Mouse (Mus musculus) C2C12 (cell line): Measurements from ENCODE around the gene Dhx9.

Experiments used
- CTCF ChIP-seq: IDR thresholded peaks from one replicate; pipeline ENCODE4 v1.5.1; 2011; ENCODE audit not compliant: control insufficient read depth, insufficient read depth, insufficient read length
- MYOD1 ChIP-seq: IDR thresholded peaks from one replicate; pipeline ENCODE4 v1.6.1; 2011; ENCODE audit warnings: low read depth; ENCODE audit not compliant: control insufficient read depth, insufficient read length
- MYOG ChIP-seq: IDR thresholded peaks from one replicate; pipeline ENCODE4 v1.6.1; 2011; ENCODE audit not compliant: control insufficient read depth, insufficient read length; ENCODE audit errors: extremely low read depth

DNA sequence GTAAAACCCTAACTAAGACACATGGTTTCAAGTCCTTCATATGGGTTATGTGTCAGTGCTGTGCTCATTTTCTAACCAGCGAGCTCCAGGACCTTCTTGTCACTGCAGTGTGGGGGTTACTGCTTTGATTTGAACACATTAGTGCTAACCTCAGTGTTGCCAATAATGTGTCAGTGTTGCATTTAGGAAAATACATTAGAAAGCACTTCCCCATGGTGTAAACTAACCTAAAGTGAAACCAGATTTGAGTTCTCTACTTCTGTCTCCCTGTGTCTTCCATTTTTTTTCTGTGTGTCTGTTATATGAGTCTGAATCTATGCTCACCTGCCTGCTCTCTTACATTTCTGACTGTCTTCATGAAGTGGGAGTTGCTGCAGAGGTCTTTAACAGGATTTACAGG lies 44.4 kb downstream of the Dhx9 start:
- TF ChIP-seq CTCF: no peak
- TF ChIP-seq MYOD1: no peak
- TF ChIP-seq MYOG: no peak
